Mouse (Mus musculus): ENCODE data around the gene Skint3.
"Not testable (repeated sequence)": the region's sequence is repeated elsewhere in the genome, so short reads cannot be mapped to it uniquely, and the experiment has no call there.

Skint3 gene

GRCm38 (mm10) chr4:112231945-112232344 is at the start of gene Skint3:
Skint3 (plus strand) TSS chr4:112232245.
- DNase-seq (ENCODE audit: low spot score): no peak

GRCm38 (mm10) chr4:112243416-112243815 is 11.4 kb downstream of the Skint3 start:
- no peak for DNase-seq (ENCODE audit: low spot score)

GRCm38 (mm10) chr4:112243951-112244350 is 11.9 kb downstream of the Skint3 start:
- no peak for DNase-seq (ENCODE audit: low spot score)

- no peak for DNase-seq (ENCODE audit: low spot score)
Measured at GRCm38 (mm10) chr4:112256022-112256421, 24.0 kb downstream of the Skint3 start.

- DNase-seq (ENCODE audit: low spot score): no peak
Measured at GRCm38 (mm10) chr4:112287178-112287974, 55.3 kb downstream of the Skint3 start.

- no peak for DNase-seq (ENCODE audit: low spot score)
Measured at GRCm38 (mm10) chr4:112288396-112288795, 56.4 kb downstream of the Skint3 start.

- DNase-seq (ENCODE audit: low spot score): no peak
Measured at GRCm38 (mm10) chr4:112302305-112302704, 70.3 kb downstream of the Skint3 start.

GRCm38 (mm10) chr4:112302855-112303509 is 70.9 kb downstream of the Skint3 start:
- no peak for DNase-seq (ENCODE audit: low spot score)

GRCm38 (mm10) chr4:112349111-112349510 is 117.1 kb downstream of the Skint3 start:
- DNase-seq (ENCODE audit: low spot score): not testable (repeated sequence)
